Mouse (Mus musculus) forebrain, embryonic 16.5 days (tissue): ENCODE data around the gene Tomm40l. TPM values are rescaled to one million over a fixed set of nuclear protein-coding genes. Genes with fewer than 3 reads are reported as not detected.

Experiments
- ATAC-seq: fragments of 200-750 bp; cut with Nextera tagmentation; 2 replicates; pipeline ENCODE4 v1.8.0; 2017; ENCODE audit warnings: mild to moderate bottlenecking, moderate library complexity
- H3K27ac ChIP-seq: fragments of 300-500 bp; sonication (generic); 2 replicates; pipeline ENCODE4 v1.5.1; 2014; ENCODE audit warnings: low read length, control low read depth
- H3K27me3 ChIP-seq: fragments of 300-500 bp; sonication (generic); replicated peaks from 2 replicates; pipeline ENCODE4 v1.6.1; 2014; ENCODE audit warnings: low read length; ENCODE audit not compliant: control insufficient read depth, insufficient read depth
- H3K36me3 ChIP-seq: fragments of 300-500 bp; sonication (generic); 2 replicates; pipeline ENCODE4 v1.6.1; 2014; ENCODE audit not compliant: control insufficient read depth, insufficient read depth
- H3K4me1 ChIP-seq: fragments of 300-500 bp; sonication (generic); replicated peaks from 2 replicates; pipeline ENCODE4 v1.6.1; 2014; ENCODE audit warnings: low read length; ENCODE audit not compliant: control insufficient read depth, insufficient read depth
- H3K4me2 ChIP-seq: fragments of 300-500 bp; sonication (generic); 2 replicates; pipeline ENCODE4 v1.6.1; 2014; ENCODE audit warnings: mild to moderate bottlenecking, low read length, control low read depth
- H3K4me3 ChIP-seq: fragments of 300-500 bp; sonication (generic); replicated peaks from 2 replicates; pipeline ENCODE4 v1.5.1; 2014; ENCODE audit warnings: mild to moderate bottlenecking, low read length, control low read depth
- H3K9ac ChIP-seq: fragments of 300-500 bp; sonication (generic); replicated peaks from 2 replicates; pipeline ENCODE4 v1.6.1; 2014; ENCODE audit warnings: low read depth, low read length, control low read depth
- H3K9me3 ChIP-seq: fragments of 300-500 bp; sonication (generic); 2 replicates; pipeline ENCODE4 v1.6.1; 2016; ENCODE audit warnings: low read length; ENCODE audit not compliant: control insufficient read depth
- WGBS: fragments of 180-500 bp; shearing (Covaris S2); extraction: QIAGEN DNeasy Blood & Tissue Kit; methylation state at CpG from one replicate; pipeline ENCODE4 v1.1.7; 2014; 5-methylcytosine and 5-hydroxymethylcytosine counted together
- polyA plus RNA-seq: library from polyadenylated mRNA; unstranded; fragments of >200 nt; fragmentation: Nextera tagmentation; extraction: Ambion mirVana; gene quantifications from 2 replicates; pipeline ENCODE4 v1.2.1, GENCODE M21; 2015

Gene Tomm40l
- polyA plus RNA-seq, 1 experiment from 2014 or later: 54.8 TPM

GRCm38 (mm10) chr1:171172779-171173178 is 49.5 kb downstream of the Tomm40l start:
- no peak overlapping the region for H3K9ac ChIP-seq

GRCm38 (mm10) chr1:171171138-171171537 is 51.2 kb downstream of the Tomm40l start:
- H3K9me3 ChIP-seq: no peaks in the 10 kb centered on the region
- no peaks in the 10 kb centered on the region for H3K36me3 ChIP-seq
- H3K27ac ChIP-seq: no peak overlapping the region
- 71% methylated on average over 3 of the region's 3 CpGs for WGBS
- no peak overlapping the region for H3K4me3 ChIP-seq
- no peaks in the 10 kb centered on the region for H3K4me1 ChIP-seq
- H3K27me3 ChIP-seq: no peaks in the 10 kb centered on the region
- H3K4me2 ChIP-seq: no peak overlapping the region
- no peak overlapping the region for H3K9ac ChIP-seq
- no peak for ATAC-seq

More at GRCm38 (mm10) chr1:171172779-171173178, 49.5 kb downstream of the Tomm40l start:
- Histone ChIP-seq H3K36me3 (no peaks in the 10 kb centered on the region), H3K4me3 (no peak overlapping the region), H3K27me3 (no peaks in the 10 kb centered on the region), H3K9me3 (no peaks in the 10 kb centered on the region), H3K4me2 (no peak overlapping the region), H3K27ac (no peak overlapping the region), H3K4me1 (no peaks in the 10 kb centered on the region)
- WGBS: 90% methylated on average over 8 of the region's 8 CpGs
- ATAC-seq: no peak

DNA sequence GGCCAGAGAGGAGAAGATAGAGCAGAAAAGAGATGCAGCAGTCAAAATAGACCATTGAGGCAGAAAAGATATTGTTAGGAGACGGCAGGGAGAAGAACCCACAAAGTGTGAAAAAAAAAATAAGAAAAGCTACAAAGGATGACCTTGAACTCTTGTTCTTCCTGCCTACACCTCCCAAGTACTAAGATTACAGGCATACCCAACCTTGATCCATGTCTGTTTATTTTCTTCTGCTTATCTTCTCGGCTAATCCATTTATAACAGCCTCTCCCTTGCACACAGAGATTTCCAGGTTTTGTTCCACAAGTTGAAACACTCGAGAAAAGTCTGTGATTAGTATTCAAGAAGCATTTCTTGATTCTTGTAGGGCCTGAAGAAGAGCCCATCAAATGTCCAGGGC is 52.4 kb downstream of the Tomm40l start:
- H3K27me3 ChIP-seq: no peaks in the 10 kb centered on the region
- no peak overlapping the region for H3K9ac ChIP-seq
- H3K4me2 ChIP-seq: no peak overlapping the region
- H3K27ac ChIP-seq: no peak overlapping the region
- ATAC-seq: no peak
- 69% methylated on average over 3 of the region's 3 CpGs for WGBS
- H3K4me1 ChIP-seq: no peaks in the 10 kb centered on the region
- H3K4me3 ChIP-seq: no peak overlapping the region
- no peaks in the 10 kb centered on the region for H3K36me3 ChIP-seq
- H3K9me3 ChIP-seq: no peaks in the 10 kb centered on the region

- Histone ChIP-seq H3K9ac (no peak overlapping the region), H3K9me3 (no peaks in the 10 kb centered on the region), H3K36me3 (no peaks in the 10 kb centered on the region), H3K4me3 (no peak overlapping the region), H3K27ac (no peak overlapping the region), H3K4me2 (no peak overlapping the region), H3K4me1 (no peaks in the 10 kb centered on the region), H3K27me3 (no peaks in the 10 kb centered on the region)
- 91% methylated on average over 12 of the region's 12 CpGs for WGBS
- ATAC-seq: no peak
Measured at GRCm38 (mm10) chr1:171168906-171169305, 53.4 kb downstream of the Tomm40l start.

Other genes with a start within 250 kb of the Tomm40l start
- 0.63 and 1.7 TPM in 2 replicates for gene Fcgr2b, start 246.0 kb downstream of the Tomm40l start, polyA plus RNA-seq
- gene Fcgr4, start 203.6 kb downstream of the Tomm40l start, polyA plus RNA-seq: 0.22 and 0.32 TPM in 2 replicates
- gene Fcgr3, start 157.6 kb downstream of the Tomm40l start, polyA plus RNA-seq: 6.7 and 7.6 TPM in 2 replicates
- gene Cfap126, start 108.6 kb downstream of the Tomm40l start, polyA plus RNA-seq: 5.3 and 6.4 TPM in 2 replicates
- 206 and 226 TPM in 2 replicates for gene Sdhc, start 71.9 kb downstream of the Tomm40l start, polyA plus RNA-seq
- not detected in 2 replicates for gene Mpz, start 71.8 kb downstream of the Tomm40l start, polyA plus RNA-seq
- 7.1 and 7.9 TPM in 2 replicates for gene Pcp4l1, start 26.2 kb downstream of the Tomm40l start, polyA plus RNA-seq
- 0.29 and 0.48 TPM in 2 replicates for gene Nr1i3, start 8.5 kb downstream of the Tomm40l start, polyA plus RNA-seq
- gene Apoa2, start 2.5 kb upstream of the Tomm40l start, polyA plus RNA-seq: 1.4 and 2.3 TPM in 2 replicates
- gene Fcer1g, start 11.9 kb upstream of the Tomm40l start, polyA plus RNA-seq: 15.7 and 17.6 TPM in 2 replicates
- gene Adamts4, start 27.9 kb upstream of the Tomm40l start, polyA plus RNA-seq: 7.2 and 7.6 TPM in 2 replicates
- 212 and 232 TPM in 2 replicates for gene Ndufs2, start 28.9 kb upstream of the Tomm40l start, polyA plus RNA-seq
- gene B4galt3, start 47.8 kb upstream of the Tomm40l start, polyA plus RNA-seq: 111 and 114 TPM in 2 replicates
- 47.6 and 49.2 TPM in 2 replicates for gene Ppox, start 58.7 kb upstream of the Tomm40l start, polyA plus RNA-seq
- gene Usp21, start 65.5 kb upstream of the Tomm40l start, polyA plus RNA-seq: 126 and 130 TPM in 2 replicates
- gene Ufc1, start 72.5 kb upstream of the Tomm40l start, polyA plus RNA-seq: 93.5 and 102 TPM in 2 replicates
- 55.5 and 61.7 TPM in 2 replicates for gene Dedd, start 106.6 kb upstream of the Tomm40l start, polyA plus RNA-seq
- gene Nit1, start 123.1 kb upstream of the Tomm40l start, polyA plus RNA-seq: 55.7 and 62.7 TPM in 2 replicates
- 118 and 156 TPM in 2 replicates for gene Pfdn2, start 123.2 kb upstream of the Tomm40l start, polyA plus RNA-seq
- 2.7 and 3.1 TPM in 2 replicates for gene Klhdc9, start 138.3 kb upstream of the Tomm40l start, polyA plus RNA-seq
- 0.67 and 1.1 TPM in 2 replicates for gene Nectin4, start 147.6 kb upstream of the Tomm40l start, polyA plus RNA-seq
- gene Arhgap30, start 166.4 kb upstream of the Tomm40l start, polyA plus RNA-seq: 0.48 and 0.81 TPM in 2 replicates
- 207 and 226 TPM in 2 replicates for gene Usf1, start 188.8 kb upstream of the Tomm40l start, polyA plus RNA-seq
- 10.1 and 11.4 TPM in 2 replicates for gene Tstd1, start 196.4 kb upstream of the Tomm40l start, polyA plus RNA-seq
- gene F11r, start 215.0 kb upstream of the Tomm40l start, polyA plus RNA-seq: 7.8 and 10.2 TPM in 2 replicates